Comparison of ENCODE assay signal across 8 mouse cellular contexts in the genomic region with DNA sequence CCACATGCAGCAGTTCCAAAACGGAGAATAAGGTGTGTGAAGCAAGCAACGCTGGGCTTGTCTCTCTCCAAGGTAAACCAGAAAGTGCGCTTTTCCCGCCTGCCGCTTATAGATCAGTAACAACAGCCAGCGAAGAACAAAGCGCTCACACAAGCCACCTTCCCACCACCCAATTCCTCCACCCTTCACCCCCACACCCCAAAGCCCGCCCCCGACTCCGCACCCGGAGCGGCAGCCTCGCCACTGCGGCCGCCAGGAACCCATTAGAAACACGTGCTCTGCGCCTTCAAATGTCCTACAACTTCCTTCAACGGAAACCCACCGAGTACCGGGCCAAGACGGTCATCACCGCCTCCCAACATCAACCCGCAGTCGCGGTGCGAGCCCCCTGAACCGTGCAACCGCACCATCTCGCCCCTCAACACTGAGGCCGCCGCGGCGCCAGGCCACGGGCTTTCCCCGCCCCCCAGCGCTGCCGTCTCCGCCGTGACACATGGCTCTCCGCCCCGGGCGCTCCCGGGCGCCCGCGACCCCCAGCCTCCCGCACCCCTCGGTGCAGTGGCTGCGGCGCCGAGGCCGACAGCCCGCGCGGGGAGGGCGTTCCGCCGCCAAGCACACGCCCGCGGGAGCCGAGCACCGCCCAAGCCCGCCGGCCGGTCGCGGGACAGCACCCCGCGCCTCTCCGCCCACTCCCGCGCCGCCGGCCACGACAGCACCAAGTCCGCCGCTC. TPM values are rescaled to one million over a fixed set of nuclear protein-coding genes. Genes with fewer than 3 reads are reported as not detected.
DNase-seq lines count a peak whose midpoint lies in the region; ATAC-seq and TF ChIP-seq lines count a peak whose summit lies in the region.

No protein-coding gene starts in this region.

- peak; percentile 39 for ATAC-seq in intestine, postnatal 0 days
- ATAC-seq in midbrain, embryonic 14.5 days (ENCODE audit: low FRiP score, low TSS enrichment): no peak

- peaks cover 9% of the 10 kb centered on the region; the same call in 1 of the 2 replicates for H3K36me3 ChIP-seq in intestine, postnatal 0 days (ENCODE audit: control insufficient read depth, insufficient read depth)
- peaks cover 41% of the 10 kb centered on the region for H3K36me3 ChIP-seq in limb, embryonic 10.5 days
- peaks cover 23% of the 10 kb centered on the region for H3K36me3 ChIP-seq in midbrain, embryonic 14.5 days (ENCODE audit: control insufficient read depth, insufficient read depth, low read length)

- no peaks in the 10 kb centered on the region for H3K9me3 ChIP-seq in intestine, postnatal 0 days (ENCODE audit: control insufficient read depth)
- H3K9me3 ChIP-seq in limb, embryonic 10.5 days (replicated peaks): no peaks in the 10 kb centered on the region
- no peaks in the 10 kb centered on the region for H3K9me3 ChIP-seq in midbrain, embryonic 14.5 days (ENCODE audit: control insufficient read depth, low read length)

- peak overlapping the region; percentile 98 for H3K4me3 ChIP-seq in intestine, postnatal 0 days (ENCODE audit: low read depth, low read length)
- peak overlapping the region; percentile 90 for H3K4me3 ChIP-seq in limb, embryonic 10.5 days
- peak overlapping the region; percentile 99 for H3K4me3 ChIP-seq in midbrain, embryonic 14.5 days (replicated peaks; ENCODE audit: low read depth, low read length)

- H3K27ac ChIP-seq in intestine, postnatal 0 days (ENCODE audit: low read depth, low read length): peak overlapping the region; percentile 98
- peak overlapping the region; percentile 100 for H3K27ac ChIP-seq in limb, embryonic 10.5 days
- peak overlapping the region; percentile 100 for H3K27ac ChIP-seq in midbrain, embryonic 14.5 days (replicated peaks; ENCODE audit: low read depth, low read length)

- peak overlapping the region; percentile 94 for H3K9ac ChIP-seq in intestine, postnatal 0 days (ENCODE audit: low read depth, low read length)
- H3K9ac ChIP-seq in midbrain, embryonic 14.5 days (replicated peaks; ENCODE audit: low read length): peak overlapping the region; percentile 95

- H3K4me1 ChIP-seq in intestine, postnatal 0 days (replicated peaks; ENCODE audit: control insufficient read depth, insufficient read depth, low read length): peaks cover 4% of the 10 kb centered on the region; the same call in 1 of the 2 replicates
- peaks cover 16% of the 10 kb centered on the region for H3K4me1 ChIP-seq in limb, embryonic 10.5 days
- H3K4me1 ChIP-seq in midbrain, embryonic 14.5 days (ENCODE audit: control insufficient read depth, insufficient read depth, low read length): peaks cover 19% of the 10 kb centered on the region

- no peak for TF ChIP-seq CTCF in intestine, postnatal 0 days (IDR thresholded peaks at IDR 0.05; ENCODE audit: low read depth)

- DNase-seq in 3134 (ENCODE audit: extremely low read depth, insufficient read length, low spot score): peak; percentile 58
- DNase-seq in adrenal gland, adult 18-20 months (ENCODE audit: low spot score in 2 of 2): peak; percentile 61 to 62
- DNase-seq in embryo, embryonic 9.5 days (ENCODE audit: extremely low spot score): peak; percentile 48
- DNase-seq in gastrocnemius, postnatal 4 days (ENCODE audit: low spot score in 2 of 2): peak; percentile 40 to 58
- peak; percentile 63 for DNase-seq in limb, embryonic 10.5 days (ENCODE audit: low spot score)
- peak; percentile 67 for DNase-seq in midbrain, embryonic 14.5 days
- DNase-seq in spleen, postnatal 10 days (ENCODE audit: low spot score in 2 of 2): peak; percentile 59 to 65

- peak overlapping the region; percentile 80 for H3K4me2 ChIP-seq in intestine, postnatal 0 days (replicated peaks; ENCODE audit: low read depth)
- H3K4me2 ChIP-seq in midbrain, embryonic 14.5 days (ENCODE audit: low read length): peak overlapping the region; percentile 84

- no peaks in the 10 kb centered on the region for H3K27me3 ChIP-seq in intestine, postnatal 0 days (replicated peaks; ENCODE audit: control insufficient read depth, insufficient read depth, low read length)
- no peaks in the 10 kb centered on the region for H3K27me3 ChIP-seq in limb, embryonic 10.5 days (ENCODE audit: low read depth, poor library complexity, severe bottlenecking)
- H3K27me3 ChIP-seq in midbrain, embryonic 14.5 days (ENCODE audit: control insufficient read depth, insufficient read depth, low read length): no peaks in the 10 kb centered on the region

- under 1% methylated on average over 66 of the region's 78 CpGs for WGBS in intestine, postnatal 0 days
- WGBS in limb, embryonic 10.5 days: under 1% methylated on average over 78 of the region's 78 CpGs
- WGBS in midbrain, embryonic 14.5 days: under 1% methylated on average over 59 of the region's 78 CpGs

RNA-seq across cellular contexts. Expression of a gene that starts 1.1 kb away (rescaled TPM):
- total RNA-seq in adrenal gland, adult 18-20 months (2021): 10 to 100 TPM; 72.3 to 93.0 TPM
- total RNA-seq in gastrocnemius, postnatal 4 days (2021): 100 to 1,000 TPM in 1 of 2 experiments, 10 to 100 TPM in 1; 91.0 to 105 TPM
- 34.1 and 37.5 TPM in 2 replicates for polyA plus RNA-seq in intestine, postnatal 0 days (2015; fragmentation: Nextera tagmentation; extraction: Ambion mirVana)
- 125 and 132 TPM in 2 replicates for polyA plus RNA-seq in limb, embryonic 10.5 days (2016; fragmentation: Nextera tagmentation; extraction: Ambion mirVana)
- 85.3 and 117 TPM in 2 replicates for polyA plus RNA-seq in midbrain, embryonic 14.5 days (2014; fragmentation: Nextera tagmentation; extraction: Ambion mirVana)

RNA-seq across cellular contexts. Expression of a gene that starts 24.8 kb away (rescaled TPM):
- 1 to 10 TPM in 1 of 2 experiments, under 1 TPM in 1; 0.99 to 1.2 TPM for total RNA-seq in adrenal gland, adult 18-20 months (2021)
- 1 to 10 TPM; 1.2 to 1.7 TPM for total RNA-seq in gastrocnemius, postnatal 4 days (2021)
- polyA plus RNA-seq in intestine, postnatal 0 days (2015; fragmentation: Nextera tagmentation; extraction: Ambion mirVana): not detected in 2 replicates
- 0.79 TPM in 1 of 2 replicates, not detected in the other for polyA plus RNA-seq in limb, embryonic 10.5 days (2016; fragmentation: Nextera tagmentation; extraction: Ambion mirVana)
- 1.3 TPM in 1 of 2 replicates, not detected in the other for polyA plus RNA-seq in midbrain, embryonic 14.5 days (2014; fragmentation: Nextera tagmentation; extraction: Ambion mirVana)

RNA-seq across cellular contexts. Expression of a gene that starts 42.5 kb away (rescaled TPM):
- 10 to 100 TPM; 38.7 to 55.1 TPM for total RNA-seq in adrenal gland, adult 18-20 months (2021)
- 10 to 100 TPM; 24.7 to 25.6 TPM for total RNA-seq in gastrocnemius, postnatal 4 days (2021)
- 17.7 and 18.4 TPM in 2 replicates for polyA plus RNA-seq in intestine, postnatal 0 days (2015; fragmentation: Nextera tagmentation; extraction: Ambion mirVana)
- polyA plus RNA-seq in limb, embryonic 10.5 days (2016; fragmentation: Nextera tagmentation; extraction: Ambion mirVana): 17.6 and 18.9 TPM in 2 replicates
- 24.2 and 31.8 TPM in 2 replicates for polyA plus RNA-seq in midbrain, embryonic 14.5 days (2014; fragmentation: Nextera tagmentation; extraction: Ambion mirVana)
